Mouse (Mus musculus): ENCODE measurements around the gene Prtg. TPM values are rescaled to one million over a fixed set of nuclear protein-coding genes. Genes with fewer than 3 reads are reported as not detected.
A peak's percentile ranks its signal among the peaks of the same experiment; 100 is the strongest.

Prtg gene
- polyA plus RNA-seq, 1 experiment from 2014 or later: 3.8 TPM

- peak overlapping the region; percentile 98 for H3K9ac ChIP-seq (replicated peaks; ENCODE audit: low read length)
- H3K27me3 ChIP-seq (ENCODE audit: control insufficient read depth, insufficient read depth, low read length): no peaks in the 10 kb centered on the region
- H3K4me1 ChIP-seq (ENCODE audit: control insufficient read depth, insufficient read depth, low read length): no peaks in the 10 kb centered on the region
- H3K36me3 ChIP-seq (replicated peaks; ENCODE audit: control insufficient read depth, insufficient read depth, low read depth, low read length): no peaks in the 10 kb centered on the region
- whole genome bisulfite sequencing: 2% methylated on average over 20 of the region's 20 CpGs
- H3K4me2 ChIP-seq (ENCODE audit: low read depth, low read length): peak overlapping the region; percentile 90
- H3K9me3 ChIP-seq (replicated peaks; ENCODE audit: control insufficient read depth, low read length): no peaks in the 10 kb centered on the region
- ATAC-seq (replicated peaks; ENCODE audit: insufficient number of reproducible peaks, low FRiP score, low TSS enrichment, low read depth) (peak; percentile 60), DNase-seq (ENCODE audit: low spot score) (no peak)
- peak overlapping the region; percentile 76 for H3K27ac ChIP-seq (replicated peaks; ENCODE audit: low read depth, low read length)
- H3K4me3 ChIP-seq (ENCODE audit: low read depth, low read length): peak overlapping the region; percentile 88
These were observed 119.2 kb downstream of the Prtg start for GRCm38 (mm10) chr9:72925935-72926258.

GRCm38 (mm10) chr9:72931166-72931790, 124.6 kb downstream of the Prtg start:
- DNase-seq (ENCODE audit: low spot score) (no peak), ATAC-seq (replicated peaks; ENCODE audit: insufficient number of reproducible peaks, low FRiP score, low TSS enrichment, low read depth) (no peak)
- no peak overlapping the region for H3K9ac ChIP-seq (replicated peaks; ENCODE audit: low read length)
- no peak overlapping the region for H3K27ac ChIP-seq (replicated peaks; ENCODE audit: low read depth, low read length)
- WGBS: 84% methylated on average over 13 of the region's 13 CpGs
- no peaks in the 10 kb centered on the region for H3K9me3 ChIP-seq (replicated peaks; ENCODE audit: control insufficient read depth, low read length)
- no peak overlapping the region for H3K4me3 ChIP-seq (ENCODE audit: low read depth, low read length)
- H3K4me2 ChIP-seq (ENCODE audit: low read depth, low read length): no peak overlapping the region
- H3K27me3 ChIP-seq (ENCODE audit: control insufficient read depth, insufficient read depth, low read length): no peaks in the 10 kb centered on the region
- H3K4me1 ChIP-seq (ENCODE audit: control insufficient read depth, insufficient read depth, low read length): no peaks in the 10 kb centered on the region
- no peaks in the 10 kb centered on the region for H3K36me3 ChIP-seq (replicated peaks; ENCODE audit: control insufficient read depth, insufficient read depth, low read depth, low read length)

GRCm38 (mm10) chr9:72935309-72935708, 128.6 kb downstream of the Prtg start:
- no peak overlapping the region for H3K4me3 ChIP-seq (ENCODE audit: low read depth, low read length)
- H3K9me3 ChIP-seq (replicated peaks; ENCODE audit: control insufficient read depth, low read length): no peaks in the 10 kb centered on the region
- no peaks in the 10 kb centered on the region for H3K36me3 ChIP-seq (replicated peaks; ENCODE audit: control insufficient read depth, insufficient read depth, low read depth, low read length)
- DNase-seq (ENCODE audit: low spot score) (no peak), ATAC-seq (replicated peaks; ENCODE audit: insufficient number of reproducible peaks, low FRiP score, low TSS enrichment, low read depth) (no peak)
- no peaks in the 10 kb centered on the region for H3K27me3 ChIP-seq (ENCODE audit: control insufficient read depth, insufficient read depth, low read length)
- H3K27ac ChIP-seq (replicated peaks; ENCODE audit: low read depth, low read length): no peak overlapping the region
- H3K9ac ChIP-seq (replicated peaks; ENCODE audit: low read length): no peak overlapping the region
- H3K4me1 ChIP-seq (ENCODE audit: control insufficient read depth, insufficient read depth, low read length): no peaks in the 10 kb centered on the region
- 87% methylated on average over 4 of the region's 4 CpGs for WGBS
- H3K4me2 ChIP-seq (ENCODE audit: low read depth, low read length): no peak overlapping the region

GRCm38 (mm10) chr9:72936301-72936700, 129.6 kb downstream of the Prtg start:
- WGBS: 69% methylated on average over 2 of the region's 2 CpGs
- Histone ChIP-seq H3K9me3 (replicated peaks; ENCODE audit: control insufficient read depth, low read length) (no peaks in the 10 kb centered on the region), H3K4me2 (ENCODE audit: low read depth, low read length) (no peak overlapping the region), H3K36me3 (replicated peaks; ENCODE audit: control insufficient read depth, insufficient read depth, low read depth, low read length) (no peaks in the 10 kb centered on the region), H3K27ac (replicated peaks; ENCODE audit: low read depth, low read length) (no peak overlapping the region), H3K27me3 (ENCODE audit: control insufficient read depth, insufficient read depth, low read length) (no peaks in the 10 kb centered on the region), H3K4me3 (ENCODE audit: low read depth, low read length) (no peak overlapping the region), H3K4me1 (ENCODE audit: control insufficient read depth, insufficient read depth, low read length) (no peaks in the 10 kb centered on the region), H3K9ac (replicated peaks; ENCODE audit: low read length) (no peak overlapping the region)
- ATAC-seq (replicated peaks; ENCODE audit: insufficient number of reproducible peaks, low FRiP score, low TSS enrichment, low read depth): no peak
- DNase-seq (ENCODE audit: low spot score): no peak

GRCm38 (mm10) chr9:72943424-72943823, 136.8 kb downstream of the Prtg start:
- H3K27me3 ChIP-seq (ENCODE audit: control insufficient read depth, insufficient read depth, low read length): no peaks in the 10 kb centered on the region
- H3K36me3 ChIP-seq (replicated peaks; ENCODE audit: control insufficient read depth, insufficient read depth, low read depth, low read length): peaks cover 14% of the 10 kb centered on the region
- no peak overlapping the region for H3K27ac ChIP-seq (replicated peaks; ENCODE audit: low read depth, low read length)
- ATAC-seq (replicated peaks; ENCODE audit: insufficient number of reproducible peaks, low FRiP score, low TSS enrichment, low read depth) (no peak), DNase-seq (ENCODE audit: low spot score) (no peak)
- WGBS: 57% methylated on average over 3 of the region's 3 CpGs
- H3K4me3 ChIP-seq (ENCODE audit: low read depth, low read length): no peak overlapping the region
- no peaks in the 10 kb centered on the region for H3K4me1 ChIP-seq (ENCODE audit: control insufficient read depth, insufficient read depth, low read length)
- no peak overlapping the region for H3K4me2 ChIP-seq (ENCODE audit: low read depth, low read length)
- no peaks in the 10 kb centered on the region for H3K9me3 ChIP-seq (replicated peaks; ENCODE audit: control insufficient read depth, low read length)
- H3K9ac ChIP-seq (replicated peaks; ENCODE audit: low read length): no peak overlapping the region

GRCm38 (mm10) chr9:72944286-72944685, 137.6 kb downstream of the Prtg start:
- ATAC-seq (replicated peaks; ENCODE audit: insufficient number of reproducible peaks, low FRiP score, low TSS enrichment, low read depth) (no peak), DNase-seq (ENCODE audit: low spot score) (no peak)
- Histone ChIP-seq H3K4me1 (ENCODE audit: control insufficient read depth, insufficient read depth, low read length) (no peaks in the 10 kb centered on the region), H3K27me3 (ENCODE audit: control insufficient read depth, insufficient read depth, low read length) (no peaks in the 10 kb centered on the region), H3K9me3 (replicated peaks; ENCODE audit: control insufficient read depth, low read length) (no peaks in the 10 kb centered on the region), H3K27ac (replicated peaks; ENCODE audit: low read depth, low read length) (no peak overlapping the region), H3K4me2 (ENCODE audit: low read depth, low read length) (no peak overlapping the region), H3K9ac (replicated peaks; ENCODE audit: low read length) (no peak overlapping the region), H3K36me3 (replicated peaks; ENCODE audit: control insufficient read depth, insufficient read depth, low read depth, low read length) (peaks cover 14% of the 10 kb centered on the region), H3K4me3 (ENCODE audit: low read depth, low read length) (no peak overlapping the region)
- 90% methylated on average over 13 of the region's 13 CpGs for WGBS

GRCm38 (mm10) chr9:72947010-72947409, 140.3 kb downstream of the Prtg start:
- Histone ChIP-seq H3K27ac (replicated peaks; ENCODE audit: low read depth, low read length) (no peak overlapping the region), H3K9me3 (replicated peaks; ENCODE audit: control insufficient read depth, low read length) (no peaks in the 10 kb centered on the region), H3K4me1 (ENCODE audit: control insufficient read depth, insufficient read depth, low read length) (no peaks in the 10 kb centered on the region), H3K36me3 (replicated peaks; ENCODE audit: control insufficient read depth, insufficient read depth, low read depth, low read length) (peaks cover 14% of the 10 kb centered on the region), H3K27me3 (ENCODE audit: control insufficient read depth, insufficient read depth, low read length) (no peaks in the 10 kb centered on the region), H3K4me3 (ENCODE audit: low read depth, low read length) (no peak overlapping the region), H3K4me2 (ENCODE audit: low read depth, low read length) (no peak overlapping the region), H3K9ac (replicated peaks; ENCODE audit: low read length) (no peak overlapping the region)
- ATAC-seq (replicated peaks; ENCODE audit: insufficient number of reproducible peaks, low FRiP score, low TSS enrichment, low read depth) (no peak), DNase-seq (ENCODE audit: low spot score) (no peak)
- WGBS: 90% methylated on average over 1 of the region's 1 CpGs

GRCm38 (mm10) chr9:72949572-72949971, 142.9 kb downstream of the Prtg start:
- no peaks in the 10 kb centered on the region for H3K9me3 ChIP-seq (replicated peaks; ENCODE audit: control insufficient read depth, low read length)
- no peak overlapping the region for H3K27ac ChIP-seq (replicated peaks; ENCODE audit: low read depth, low read length)
- H3K4me1 ChIP-seq (ENCODE audit: control insufficient read depth, insufficient read depth, low read length): no peaks in the 10 kb centered on the region
- no peak overlapping the region for H3K4me2 ChIP-seq (ENCODE audit: low read depth, low read length)
- no peaks in the 10 kb centered on the region for H3K27me3 ChIP-seq (ENCODE audit: control insufficient read depth, insufficient read depth, low read length)
- ATAC-seq (replicated peaks; ENCODE audit: insufficient number of reproducible peaks, low FRiP score, low TSS enrichment, low read depth) (no peak), DNase-seq (ENCODE audit: low spot score) (peak; percentile 14)
- no peak overlapping the region for H3K9ac ChIP-seq (replicated peaks; ENCODE audit: low read length)
- H3K36me3 ChIP-seq (replicated peaks; ENCODE audit: control insufficient read depth, insufficient read depth, low read depth, low read length): peaks cover 14% of the 10 kb centered on the region
- 74% methylated on average over 7 of the region's 7 CpGs for WGBS
- H3K4me3 ChIP-seq (ENCODE audit: low read depth, low read length): no peak overlapping the region
